Mouse (Mus musculus) thymus, postnatal 4 days (tissue): Measurements from ENCODE around the gene Olfr93.
"Not testable (repeated sequence)": the region's sequence is repeated elsewhere in the genome, so short reads cannot be mapped to it uniquely, and the experiment has no call there.

ENCODE experiments used
- DNase-seq: peaks from one replicate; pipeline ENCODE4 v3.0.0; 2021

Olfr93 gene

DNA sequence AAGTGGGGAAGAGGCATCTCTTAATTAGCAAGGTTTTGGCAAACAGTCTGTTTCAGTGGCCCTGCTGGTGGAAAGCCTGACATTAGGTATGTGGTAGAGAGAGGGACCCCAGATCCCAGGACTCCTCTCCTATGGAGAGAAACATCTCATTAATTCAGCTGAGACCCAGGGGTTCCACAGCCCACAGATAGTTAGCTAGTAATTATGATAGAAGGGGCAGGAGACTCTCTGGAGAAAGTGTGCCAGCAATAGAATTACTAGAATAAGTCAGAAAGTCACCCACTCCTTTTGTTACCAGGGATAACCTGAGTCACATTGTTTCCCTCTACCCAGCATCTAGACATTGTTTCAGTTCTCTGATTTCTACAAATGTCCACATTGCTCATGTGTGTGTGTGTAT lies at the start of gene Olfr93:
TSS of gene Olfr93 (minus strand) at position 101 of the 400 bp plus-strand sequence.
- no peak for DNase-seq

DNA sequence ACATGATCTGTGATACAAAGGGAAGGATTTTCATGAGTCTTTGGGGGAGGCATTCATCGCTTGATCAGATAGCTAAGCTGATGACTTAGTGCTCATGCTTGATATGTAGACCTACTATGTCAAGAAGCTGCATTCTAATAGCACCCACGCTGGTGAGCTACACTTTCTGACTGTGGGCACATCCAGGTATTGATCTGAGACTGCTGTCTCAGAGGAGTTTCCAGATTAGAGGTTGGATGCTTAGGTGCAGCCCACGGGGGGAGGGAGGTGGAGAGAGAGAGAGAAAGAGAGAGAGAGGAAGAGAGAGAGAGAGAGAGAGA lies 42.6 kb upstream of the Olfr93 start:
- DNase-seq = no peak

DNA sequence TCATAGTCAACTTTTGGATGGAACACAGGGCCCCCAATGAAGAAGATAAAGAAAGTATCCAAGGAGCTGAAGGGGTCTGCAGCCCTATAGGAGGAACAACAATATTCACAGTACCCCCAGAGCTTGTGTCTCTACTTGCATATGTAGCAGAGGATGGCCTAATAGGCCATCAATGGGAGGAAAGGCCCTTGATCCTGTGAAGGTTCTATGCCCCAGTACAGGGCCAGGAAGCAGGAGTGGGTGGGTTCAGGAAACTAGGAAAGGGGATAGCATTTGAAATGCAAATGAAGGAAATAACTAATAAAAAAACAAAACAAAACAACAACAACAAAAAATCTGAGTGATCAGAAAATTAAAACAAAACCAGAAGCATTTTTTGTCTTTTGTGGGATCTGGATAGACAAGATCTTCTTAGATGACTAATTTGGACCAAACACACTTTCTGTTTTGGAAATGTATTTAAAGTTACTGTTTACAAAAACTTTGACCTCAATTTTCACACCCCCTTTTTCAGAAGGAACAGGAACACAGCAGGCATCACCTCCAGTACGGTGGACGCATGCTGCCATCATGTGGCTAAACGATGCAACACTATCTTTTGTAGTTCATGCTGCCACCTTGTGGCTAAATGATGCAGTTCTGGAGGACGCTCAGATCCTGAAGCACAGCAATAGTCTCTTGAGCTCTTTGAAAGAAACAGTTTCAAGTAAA lies 42.1 kb upstream of the Olfr93 start:
- DNase-seq = peak; percentile 77

DNA sequence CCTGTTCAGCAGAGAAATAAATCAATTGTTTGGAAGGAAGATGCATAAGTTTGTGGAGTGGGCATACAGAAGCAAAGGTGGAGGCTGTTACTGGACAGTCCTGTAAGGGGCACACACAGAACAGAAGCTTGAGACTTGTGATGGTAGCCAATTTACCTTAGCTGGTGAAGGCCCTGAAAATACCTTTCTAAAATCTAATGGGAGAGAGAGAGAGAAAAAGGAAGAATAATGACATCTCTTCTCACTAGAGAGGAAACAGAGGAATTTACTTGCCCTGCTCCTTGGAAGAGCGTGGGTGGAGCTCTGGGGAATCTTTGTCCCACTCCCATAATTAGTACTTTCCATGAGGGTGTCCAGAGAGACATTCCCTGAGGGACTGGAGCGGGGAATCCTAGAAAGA lies 39.6 kb upstream of the Olfr93 start, which contains the start of gene Olfr94:
TSS of gene Olfr94 (minus strand) at position 101 of the 400 bp plus-strand sequence.
- no peak for DNase-seq

DNA sequence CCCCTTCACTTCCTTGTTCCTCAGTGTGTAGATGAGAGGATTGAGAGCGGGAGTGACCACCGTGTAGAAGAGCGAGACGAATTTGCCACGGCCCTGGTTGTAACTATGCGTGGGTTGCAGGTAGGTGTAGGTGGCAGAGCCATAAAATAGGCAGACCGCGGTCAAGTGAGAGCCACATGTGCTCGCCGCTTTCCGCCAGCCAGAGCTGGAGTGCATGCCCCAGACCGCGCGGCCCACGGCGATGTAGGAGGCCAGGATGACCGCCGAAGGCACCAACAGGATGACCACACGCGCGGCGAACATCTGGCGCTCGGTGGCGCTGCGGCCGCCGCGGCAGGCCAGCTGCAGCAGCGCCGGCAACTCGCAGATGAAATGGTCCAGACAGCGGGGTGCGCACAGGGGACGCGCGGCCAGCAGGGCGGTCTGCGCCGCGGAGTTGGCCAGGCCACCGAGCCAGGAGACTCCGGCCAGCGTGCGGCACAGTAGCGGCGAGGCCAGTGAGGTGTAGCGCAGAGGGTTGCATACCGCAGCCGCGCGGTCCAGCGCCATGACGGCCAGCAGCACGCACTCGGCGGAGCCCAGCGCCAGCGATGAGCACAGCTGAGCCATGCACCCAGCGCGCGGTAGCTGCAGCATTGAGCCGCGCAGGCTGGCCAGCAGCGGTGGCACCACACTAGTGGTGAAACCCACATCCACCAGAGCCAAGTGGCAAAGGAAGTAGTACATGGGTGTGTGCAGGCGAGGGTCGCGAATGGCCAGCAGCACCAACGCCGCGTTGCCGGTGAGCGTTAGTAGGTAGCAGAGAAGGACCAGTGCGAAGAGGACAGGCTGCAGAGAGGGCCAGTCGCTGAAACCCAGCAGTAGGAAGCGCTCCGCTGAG lies 35.8 kb upstream of the Olfr93 start:
- peak; percentile 8 for DNase-seq

DNA sequence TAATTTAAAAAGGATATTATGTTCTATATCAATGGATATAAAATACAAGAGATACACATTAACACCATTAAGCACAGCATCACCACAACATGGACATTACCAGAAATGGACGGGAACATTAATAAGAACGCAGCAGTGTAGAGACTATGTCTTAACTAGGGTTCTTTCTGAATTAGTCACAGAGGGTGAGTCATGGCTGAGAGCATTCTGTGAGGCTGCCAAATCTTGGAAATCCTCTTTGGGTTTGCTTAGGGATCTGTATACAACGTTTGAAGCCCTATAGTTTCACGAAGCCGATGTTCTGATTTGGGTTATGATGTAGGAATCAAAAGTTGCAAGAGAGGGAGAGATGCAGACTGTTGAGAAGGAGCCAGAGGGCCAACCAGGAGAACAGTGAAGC lies 33.5 kb upstream of the Olfr93 start:
- no peak for DNase-seq

DNA sequence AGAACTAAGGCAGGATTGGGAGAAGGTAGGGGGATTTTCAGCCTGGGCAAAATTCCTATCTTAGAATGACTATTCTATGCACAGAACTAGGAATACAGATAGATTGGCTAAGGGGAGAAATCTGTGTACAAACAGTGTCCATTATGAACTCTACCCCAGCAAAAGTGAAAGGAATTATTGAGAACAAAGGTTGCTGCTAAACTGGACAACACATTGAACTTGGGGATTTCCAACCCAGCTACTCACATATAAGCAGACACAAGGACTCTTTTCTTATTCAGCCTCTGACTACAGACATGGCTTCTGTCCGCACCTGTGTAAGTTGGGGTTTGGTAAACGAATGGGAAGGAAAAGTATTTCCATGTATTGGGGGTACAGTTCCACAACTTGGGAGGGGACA lies 32.4 kb upstream of the Olfr93 start, which contains the start of gene Ubd:
TSS of gene Ubd (plus strand) at position 237 of the 400 bp plus-strand sequence.
- DNase-seq = no peak

DNA sequence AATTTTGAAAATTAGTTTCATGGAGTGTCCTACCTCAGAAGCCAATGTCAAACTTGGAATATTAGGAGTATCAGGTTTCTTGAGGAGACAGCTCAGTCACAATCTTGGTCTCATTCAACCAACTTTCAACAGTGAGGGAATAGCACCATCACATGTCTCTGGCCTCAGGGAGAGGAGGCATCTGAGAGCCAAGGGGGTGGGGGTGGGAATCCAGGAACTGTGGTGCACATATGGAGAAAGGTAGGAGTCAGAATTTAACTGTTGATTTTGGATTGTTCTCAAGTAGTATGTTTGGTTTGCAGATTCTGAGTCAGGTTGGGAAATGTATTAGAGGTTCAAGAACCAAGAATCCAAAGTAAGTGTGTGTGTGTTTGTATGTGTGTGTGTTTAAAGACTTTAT lies 31.7 kb upstream of the Olfr93 start:
- no peak for DNase-seq

DNA sequence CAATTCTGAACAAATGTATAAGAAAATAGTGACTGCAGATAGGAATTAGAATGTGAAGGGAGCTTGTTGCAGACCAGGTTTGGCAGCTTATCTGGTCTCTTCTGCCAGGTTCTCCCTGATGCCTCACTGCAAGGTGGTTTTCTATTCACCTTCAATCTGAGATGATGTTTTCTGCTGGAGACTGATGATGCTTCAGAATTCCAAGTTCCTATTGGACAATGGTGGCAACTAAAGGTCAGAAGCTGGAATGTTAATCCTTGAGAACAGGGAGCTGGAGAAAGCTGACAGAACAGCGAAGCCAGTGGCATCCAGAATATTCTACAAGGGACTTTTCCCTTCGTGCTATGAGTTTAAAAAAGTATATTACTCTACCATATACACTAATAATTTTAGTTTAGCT lies 29.4 kb upstream of the Olfr93 start:
- DNase-seq = no peak

DNA sequence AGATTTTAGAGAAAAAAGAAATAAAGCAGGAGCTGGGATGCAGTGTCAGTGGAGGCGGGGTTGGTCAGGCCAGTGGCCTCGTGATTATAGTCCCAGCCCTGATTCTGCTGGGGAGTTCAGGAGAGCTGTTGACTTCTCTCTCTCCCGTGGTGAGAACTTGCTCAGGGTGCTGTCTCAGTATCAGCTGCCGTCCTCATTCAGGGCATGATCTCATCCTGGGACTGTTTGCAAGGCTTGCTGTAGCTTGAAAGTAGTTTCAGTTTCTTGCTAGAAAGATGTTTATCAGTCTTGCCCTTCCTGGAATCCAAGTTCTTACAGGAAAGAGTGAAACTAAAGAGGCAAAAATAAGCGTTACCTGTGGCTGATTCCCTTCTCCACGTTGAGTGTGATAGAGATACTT lies 24.2 kb upstream of the Olfr93 start:
- DNase-seq = no peak

DNA sequence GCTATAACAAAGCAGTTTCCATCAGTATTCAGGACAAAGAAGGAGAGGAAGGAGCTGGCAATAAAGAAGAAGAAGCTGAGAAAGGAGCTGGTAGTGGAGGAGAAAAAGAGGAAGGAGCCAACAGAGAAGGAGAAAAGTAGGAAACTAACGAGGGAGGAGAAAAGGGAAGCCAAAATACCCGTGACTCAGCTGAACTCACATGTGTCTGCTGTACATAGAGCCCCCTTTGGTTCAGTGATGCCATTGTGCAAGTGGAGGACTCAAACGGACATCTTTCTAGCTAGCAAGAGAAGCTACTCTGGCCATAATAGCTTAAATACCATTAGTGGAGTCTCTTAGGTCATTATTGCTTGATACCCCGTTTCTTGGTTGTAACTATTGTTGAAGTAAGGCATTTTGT lies 29.9 kb downstream of the Olfr93 start:
- not testable (repeated sequence) for DNase-seq

DNA sequence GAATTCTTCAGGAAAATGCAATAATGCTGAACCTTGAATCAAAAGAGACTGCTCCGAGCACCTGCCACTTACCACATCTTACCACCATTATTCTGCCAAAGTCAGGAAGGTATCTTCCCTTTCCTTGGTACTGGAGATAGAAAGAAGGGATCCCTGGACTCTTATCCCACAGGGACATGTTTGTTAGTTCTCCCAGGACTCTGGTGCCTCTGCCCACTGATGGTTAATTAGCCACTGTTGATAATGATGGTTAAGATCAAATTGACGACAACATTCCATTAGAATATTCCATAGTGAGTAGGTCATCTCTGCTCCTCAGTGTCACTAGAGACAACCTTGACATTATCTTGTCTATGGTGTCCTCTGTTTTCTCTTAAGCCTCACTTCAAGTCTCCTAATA lies 41.3 kb downstream of the Olfr93 start, which contains the start of gene Olfr92:
TSS of gene Olfr92 (minus strand) at position 101 of the 400 bp plus-strand sequence.
- no peak for DNase-seq

DNA sequence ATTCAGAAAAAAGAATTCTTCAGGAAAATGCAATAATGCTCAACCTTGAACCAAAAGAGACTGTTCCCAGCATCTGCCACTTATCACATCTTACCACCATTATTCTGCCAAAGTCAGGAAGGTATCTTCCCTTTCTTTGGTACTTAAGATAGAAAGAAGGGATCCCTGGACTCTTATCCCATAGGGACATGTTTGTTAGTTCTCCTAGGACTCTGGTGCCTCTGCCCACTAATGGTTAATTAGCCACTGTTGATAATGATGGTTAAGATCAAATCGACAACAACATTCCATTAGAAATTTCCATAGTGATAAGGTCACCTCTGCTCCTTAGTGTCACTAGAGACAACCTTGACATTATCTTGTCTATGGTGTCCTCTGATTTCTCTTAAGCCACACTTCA lies 63.1 kb downstream of the Olfr93 start, which contains the start of gene Olfr91:
TSS of gene Olfr91 (minus strand) at position 101 of the 400 bp plus-strand sequence.
- no peak for DNase-seq

DNA sequence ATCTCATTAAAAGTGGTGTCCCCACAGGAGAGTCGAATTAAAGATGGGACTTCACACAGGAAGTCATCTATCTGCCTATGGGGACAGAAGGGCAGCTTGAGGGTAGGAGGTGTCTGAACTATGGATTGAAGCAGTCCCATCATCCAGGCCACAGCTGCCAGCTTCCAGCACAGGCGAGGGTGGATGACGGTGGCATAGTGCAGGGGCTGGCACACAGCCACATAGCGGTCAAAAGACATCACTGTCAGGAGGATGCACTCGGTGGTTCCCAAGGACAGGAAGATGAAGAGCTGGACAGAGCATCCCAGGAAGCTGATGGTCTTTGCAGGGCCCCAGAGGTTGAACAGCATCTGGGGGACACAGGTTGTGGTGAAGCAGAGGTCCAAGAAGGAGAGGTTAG lies 68.0 kb downstream of the Olfr93 start:
- DNase-seq = no peak

DNA sequence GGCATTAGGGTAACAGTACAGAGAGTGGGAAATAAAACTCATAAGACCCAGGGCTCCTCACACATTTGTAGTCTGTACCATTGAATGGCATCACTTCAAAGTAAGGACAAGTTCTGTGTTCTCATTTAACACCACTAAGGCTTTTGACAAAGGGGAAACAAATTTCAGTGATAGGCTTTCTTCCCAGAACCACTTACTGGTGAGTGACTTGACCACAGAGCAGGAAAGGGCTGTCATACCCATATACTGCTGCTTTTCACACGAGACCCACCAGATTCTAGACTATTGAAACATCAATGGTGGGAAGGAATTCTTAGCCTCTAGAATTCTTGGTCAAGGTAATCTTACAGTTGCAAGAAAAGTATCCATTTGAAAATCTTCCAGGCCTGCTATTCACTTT lies 69.1 kb downstream of the Olfr93 start:
- DNase-seq = no peak
